Mouse (Mus musculus) liver, postnatal 0 days (tissue): ENCODE data around the gene Runx3.

Experiments used
- CTCF ChIP-seq: sonication (generic); IDR thresholded peaks from 2 replicates; pipeline ENCODE4 v1.5.1; 2016; ENCODE audit warnings: antibody characterized with exemption, low read depth
- EP300 ChIP-seq: IDR thresholded peaks from 2 replicates; pipeline ENCODE4 v1.6.1; 2016; ENCODE audit warnings: antibody characterized with exemption, low read depth, mild to moderate bottlenecking

GRCm38 (mm10) chr4:135125152-135125551 lies 4.7 kb downstream of the Runx3 start:
- TF ChIP-seq CTCF (no peak), EP300 (no peak)
